Mouse (Mus musculus) cerebellum, postnatal 14 days (tissue): ENCODE results near the gene Zeb2.

Experiments used
- DNase-seq, 2 experiments: peaks; one replicate each; pipeline ENCODE4 v3.0.0; 2021; ENCODE audit warnings: mixed read lengths in 2 of 2

Zeb2 gene

GRCm38 (mm10) chr2:45117087-45117561 lies at the start of gene Zeb2:
Gene Zeb2 (minus strand): TSS chr2:45117395.
- DNase-seq = peak; percentile 63 to 69

- no peak for DNase-seq
These were observed 41.6 kb upstream of the Zeb2 start for GRCm38 (mm10) chr2:45158785-45159184.

- DNase-seq = no peak
These were observed 41.2 kb upstream of the Zeb2 start for GRCm38 (mm10) chr2:45158351-45158782.

GRCm38 (mm10) chr2:45153315-45153714 lies 36.1 kb upstream of the Zeb2 start:
- no peak for DNase-seq

GRCm38 (mm10) chr2:45143162-45143561 lies 26.0 kb upstream of the Zeb2 start:
- no peak for DNase-seq

- DNase-seq = no peak
These were observed 21.7 kb upstream of the Zeb2 start for GRCm38 (mm10) chr2:45138906-45139305.

GRCm38 (mm10) chr2:45136783-45137182 lies 19.6 kb upstream of the Zeb2 start:
- DNase-seq = no peak

GRCm38 (mm10) chr2:45133225-45133624 lies 16.0 kb upstream of the Zeb2 start:
- DNase-seq = no peak

GRCm38 (mm10) chr2:45130461-45131156 lies 13.4 kb upstream of the Zeb2 start:
- no peak for DNase-seq

- no peak for DNase-seq
These were observed 12.4 kb upstream of the Zeb2 start for GRCm38 (mm10) chr2:45129556-45129955.

- DNase-seq = no peak
These were observed 11.5 kb upstream of the Zeb2 start for GRCm38 (mm10) chr2:45128696-45129095.

GRCm38 (mm10) chr2:45126401-45126800 lies 9.2 kb upstream of the Zeb2 start:
- no peak for DNase-seq

- DNase-seq = no peak
These were observed 8.0 kb upstream of the Zeb2 start for GRCm38 (mm10) chr2:45125181-45125580.

- DNase-seq = no peak
These were observed 6.3 kb upstream of the Zeb2 start for GRCm38 (mm10) chr2:45123490-45123889.

GRCm38 (mm10) chr2:45118121-45118520 lies 926 bp upstream of the Zeb2 start:
- DNase-seq = peak in 1 of 2 experiments; percentile 21

- DNase-seq = no peak
These were observed 397 bp upstream of the Zeb2 start for GRCm38 (mm10) chr2:45117592-45117991.

GRCm38 (mm10) chr2:45116531-45117024 lies 617 bp downstream of the Zeb2 start:
- peak; percentile 53 for DNase-seq

- peak; percentile 59 to 68 for DNase-seq
These were observed 1.3 kb downstream of the Zeb2 start for GRCm38 (mm10) chr2:45115720-45116495.

- DNase-seq = no peak
These were observed 2.0 kb downstream of the Zeb2 start for GRCm38 (mm10) chr2:45115211-45115610.

- DNase-seq = no peak
These were observed 2.6 kb downstream of the Zeb2 start for GRCm38 (mm10) chr2:45114596-45114995.

- no peak for DNase-seq
These were observed 3.3 kb downstream of the Zeb2 start for GRCm38 (mm10) chr2:45113912-45114311.

GRCm38 (mm10) chr2:45112891-45113683 lies 4.1 kb downstream of the Zeb2 start:
- peak in 1 of 2 experiments; percentile 50 for DNase-seq
